Mouse (Mus musculus): ENCODE results near the gene Ankrd22. TPM values are rescaled to one million over a fixed set of nuclear protein-coding genes. Genes with fewer than 3 reads are reported as not detected.
A peak's percentile ranks its signal among the peaks of the same experiment; 100 is the strongest.
"Not testable (repeated sequence)": the region's sequence is repeated elsewhere in the genome, so short reads cannot be mapped to it uniquely, and the experiment has no call there.

The Ankrd22 gene
- polyA plus RNA-seq (2014; fragmentation: Nextera tagmentation; extraction: Ambion mirVana): not detected in 2 replicates

- 80% methylated on average over 5 of the region's 5 CpGs for WGBS
- Histone ChIP-seq H3K27me3 (ENCODE audit: control insufficient read depth, insufficient read depth, low read length) (peaks cover 24% of the 10 kb centered on the region), H3K27ac (ENCODE audit: low read depth, low read length) (no peak within 1 kb of the TSS), H3K4me3 (ENCODE audit: low read depth, low read length) (no peak within 1 kb of the TSS), H3K9ac (ENCODE audit: low read length) (no peak within 1 kb of the TSS), H3K36me3 (ENCODE audit: control insufficient read depth, insufficient read depth, low read length) (no peaks in the 10 kb centered on the region), H3K9me3 (ENCODE audit: control insufficient read depth, low read length) (no peaks in the 10 kb centered on the region), H3K4me1 (ENCODE audit: control insufficient read depth, insufficient read depth, low read length) (no peaks in the 10 kb centered on the region), H3K4me2 (no peak within 1 kb of the TSS)
- DNase-seq (ENCODE audit: low spot score, missing footprints) (no peak), ATAC-seq (ENCODE audit: low FRiP score) (no peak)
Observed at GRCm38 (mm10) chr19:34165891-34166290, at the start of gene Ankrd22. Gene Ankrd22 (minus strand): TSS chr19:34166053.

DNA sequence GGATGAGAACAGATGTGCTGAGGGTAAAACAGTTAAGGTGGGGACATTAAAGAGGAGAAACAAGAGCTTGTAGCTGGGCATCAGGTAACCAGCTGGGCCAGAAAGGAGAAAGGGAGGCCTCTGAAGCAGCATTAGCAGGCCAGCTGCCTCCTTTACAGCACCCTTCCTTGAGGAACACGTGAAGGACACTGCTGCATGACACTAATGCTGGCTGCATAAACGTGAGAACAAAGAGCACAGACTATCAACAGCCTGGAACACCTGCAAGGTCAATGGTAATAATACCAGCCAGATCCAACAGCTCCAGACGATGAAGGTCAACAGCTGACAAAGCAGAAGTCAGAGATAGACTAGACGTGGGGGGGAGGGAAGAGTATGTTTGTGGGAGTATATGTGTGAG, 48.3 kb upstream of the Ankrd22 start:
- Histone ChIP-seq H3K27ac (ENCODE audit: low read depth, low read length) (no peak overlapping the region), H3K4me3 (ENCODE audit: low read depth, low read length) (no peak overlapping the region), H3K27me3 (ENCODE audit: control insufficient read depth, insufficient read depth, low read length) (no peaks in the 10 kb centered on the region), H3K9me3 (ENCODE audit: control insufficient read depth, low read length) (no peaks in the 10 kb centered on the region), H3K9ac (ENCODE audit: low read length) (no peak overlapping the region), H3K4me2 (no peak overlapping the region), H3K36me3 (ENCODE audit: control insufficient read depth, insufficient read depth, low read length) (no peaks in the 10 kb centered on the region), H3K4me1 (ENCODE audit: control insufficient read depth, insufficient read depth, low read length) (no peaks in the 10 kb centered on the region)
- peak; percentile 80 for DNase-seq (ENCODE audit: low spot score, missing footprints)
- WGBS: 60% methylated on average over 4 of the region's 4 CpGs
- ATAC-seq (ENCODE audit: low FRiP score): no peak

GRCm38 (mm10) chr19:34213251-34213645, 47.4 kb upstream of the Ankrd22 start:
- Histone ChIP-seq H3K27me3 (ENCODE audit: control insufficient read depth, insufficient read depth, low read length) (no peaks in the 10 kb centered on the region), H3K27ac (ENCODE audit: low read depth, low read length) (no peak overlapping the region), H3K4me3 (ENCODE audit: low read depth, low read length) (no peak overlapping the region), H3K9me3 (ENCODE audit: control insufficient read depth, low read length) (no peaks in the 10 kb centered on the region), H3K36me3 (ENCODE audit: control insufficient read depth, insufficient read depth, low read length) (no peaks in the 10 kb centered on the region), H3K9ac (ENCODE audit: low read length) (no peak overlapping the region), H3K4me1 (ENCODE audit: control insufficient read depth, insufficient read depth, low read length) (no peaks in the 10 kb centered on the region), H3K4me2 (no peak overlapping the region)
- DNase-seq (ENCODE audit: low spot score, missing footprints) (peak; percentile 68), ATAC-seq (ENCODE audit: low FRiP score) (no peak)

DNA sequence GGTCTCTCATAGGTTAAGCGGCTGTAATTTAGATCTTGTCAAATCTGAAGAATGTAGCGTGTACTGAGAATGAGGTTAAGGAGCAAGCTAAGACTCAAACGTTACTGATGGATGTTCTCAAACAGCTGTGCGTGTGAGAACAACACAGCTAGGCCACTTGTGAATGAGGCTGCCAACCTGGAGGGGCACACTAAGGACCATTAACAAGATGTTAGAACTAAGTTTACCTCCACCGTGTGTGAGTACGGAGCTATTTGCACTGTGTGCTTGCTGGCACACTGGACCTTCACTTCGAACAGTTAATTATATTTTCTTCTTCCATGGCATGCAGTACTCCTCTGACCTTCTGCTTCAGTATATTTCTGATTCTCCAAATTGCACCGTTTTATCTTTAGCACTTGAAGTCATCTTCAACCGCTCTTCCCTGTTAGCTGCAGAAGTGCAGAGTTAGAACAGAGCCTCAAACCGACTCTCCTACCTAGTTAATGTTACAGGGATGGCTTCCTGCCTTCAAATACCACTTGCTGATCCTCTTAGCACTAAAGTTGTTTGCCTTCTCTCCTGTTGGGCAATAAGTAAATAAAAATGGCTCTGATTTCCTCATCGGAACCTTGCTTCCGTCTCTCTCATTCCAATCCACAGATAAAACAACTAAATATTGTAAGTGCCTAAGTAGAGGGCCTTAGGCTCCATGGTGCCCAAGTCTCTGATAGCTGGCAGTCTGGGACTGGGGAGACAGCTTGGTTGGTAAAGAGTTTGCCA, 46.8 kb upstream of the Ankrd22 start:
- H3K4me3 ChIP-seq (ENCODE audit: low read depth, low read length): no peak overlapping the region
- H3K4me1 ChIP-seq (ENCODE audit: control insufficient read depth, insufficient read depth, low read length): no peaks in the 10 kb centered on the region
- H3K9ac ChIP-seq (ENCODE audit: low read length): no peak overlapping the region
- no peaks in the 10 kb centered on the region for H3K36me3 ChIP-seq (ENCODE audit: control insufficient read depth, insufficient read depth, low read length)
- H3K27ac ChIP-seq (ENCODE audit: low read depth, low read length): no peak overlapping the region
- ATAC-seq (ENCODE audit: low FRiP score): no peak
- H3K4me2 ChIP-seq: no peak overlapping the region
- no peaks in the 10 kb centered on the region for H3K27me3 ChIP-seq (ENCODE audit: control insufficient read depth, insufficient read depth, low read length)
- no peaks in the 10 kb centered on the region for H3K9me3 ChIP-seq (ENCODE audit: control insufficient read depth, low read length)
- DNase-seq (ENCODE audit: low spot score, missing footprints): no peak
- 86% methylated on average over 12 of the region's 12 CpGs for WGBS

DNA sequence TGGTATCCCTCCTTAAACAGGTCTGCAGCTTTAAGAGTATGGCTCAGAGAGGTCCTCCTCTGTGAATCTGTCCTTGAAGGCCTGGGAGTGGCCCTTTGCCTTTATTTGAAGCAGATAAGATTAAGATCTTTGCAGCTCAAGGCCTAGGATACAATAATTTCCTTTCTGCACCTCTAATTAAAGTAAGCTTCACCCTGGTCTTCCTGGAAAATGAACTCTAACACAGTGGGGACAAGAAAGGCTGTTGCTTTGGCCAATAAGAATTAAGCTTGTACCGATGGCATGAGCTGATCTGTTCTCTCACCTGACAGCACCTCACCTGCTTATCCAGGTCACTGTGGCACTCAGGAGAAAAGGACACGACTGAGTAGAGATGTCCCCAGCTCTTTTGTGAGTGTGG, 45.0 kb upstream of the Ankrd22 start:
- Histone ChIP-seq H3K36me3 (ENCODE audit: control insufficient read depth, insufficient read depth, low read length) (no peaks in the 10 kb centered on the region), H3K4me1 (ENCODE audit: control insufficient read depth, insufficient read depth, low read length) (no peaks in the 10 kb centered on the region), H3K27ac (ENCODE audit: low read depth, low read length) (no peak overlapping the region), H3K4me3 (ENCODE audit: low read depth, low read length) (no peak overlapping the region), H3K9ac (ENCODE audit: low read length) (no peak overlapping the region), H3K27me3 (ENCODE audit: control insufficient read depth, insufficient read depth, low read length) (no peaks in the 10 kb centered on the region), H3K9me3 (ENCODE audit: control insufficient read depth, low read length) (no peaks in the 10 kb centered on the region), H3K4me2 (no peak overlapping the region)
- 54% methylated on average over 2 of the region's 2 CpGs for WGBS
- peak; percentile 19 for DNase-seq (ENCODE audit: low spot score, missing footprints)
- no peak for ATAC-seq (ENCODE audit: low FRiP score)

GRCm38 (mm10) chr19:34209930-34210581, 44.2 kb upstream of the Ankrd22 start:
- Histone ChIP-seq H3K27ac (ENCODE audit: low read depth, low read length) (no peak overlapping the region), H3K4me3 (ENCODE audit: low read depth, low read length) (no peak overlapping the region), H3K36me3 (ENCODE audit: control insufficient read depth, insufficient read depth, low read length) (no peaks in the 10 kb centered on the region), H3K9me3 (ENCODE audit: control insufficient read depth, low read length) (no peaks in the 10 kb centered on the region), H3K27me3 (ENCODE audit: control insufficient read depth, insufficient read depth, low read length) (no peaks in the 10 kb centered on the region), H3K4me2 (no peak overlapping the region), H3K4me1 (ENCODE audit: control insufficient read depth, insufficient read depth, low read length) (no peaks in the 10 kb centered on the region), H3K9ac (ENCODE audit: low read length) (no peak overlapping the region)
- DNase-seq (ENCODE audit: low spot score, missing footprints): peak; percentile 64
- WGBS: 84% methylated on average over 8 of the region's 8 CpGs
- no peak for ATAC-seq (ENCODE audit: low FRiP score)

GRCm38 (mm10) chr19:34209031-34209430, 43.2 kb upstream of the Ankrd22 start:
- no peaks in the 10 kb centered on the region for H3K9me3 ChIP-seq (ENCODE audit: control insufficient read depth, low read length)
- DNase-seq (ENCODE audit: low spot score, missing footprints) (peak; percentile 17), ATAC-seq (ENCODE audit: low FRiP score) (no peak)
- H3K4me3 ChIP-seq (ENCODE audit: low read depth, low read length): no peak overlapping the region
- no peak overlapping the region for H3K4me2 ChIP-seq
- no peaks in the 10 kb centered on the region for H3K27me3 ChIP-seq (ENCODE audit: control insufficient read depth, insufficient read depth, low read length)
- no peak overlapping the region for H3K27ac ChIP-seq (ENCODE audit: low read depth, low read length)
- no peaks in the 10 kb centered on the region for H3K36me3 ChIP-seq (ENCODE audit: control insufficient read depth, insufficient read depth, low read length)
- WGBS: 73% methylated on average over 3 of the region's 3 CpGs
- H3K4me1 ChIP-seq (ENCODE audit: control insufficient read depth, insufficient read depth, low read length): no peaks in the 10 kb centered on the region
- no peak overlapping the region for H3K9ac ChIP-seq (ENCODE audit: low read length)

GRCm38 (mm10) chr19:34206760-34207440, 41.0 kb upstream of the Ankrd22 start:
- no peak for ATAC-seq (ENCODE audit: low FRiP score)
- WGBS: 91% methylated on average over 8 of the region's 8 CpGs
- no peak overlapping the region for H3K4me2 ChIP-seq

GRCm38 (mm10) chr19:34206128-34206527, 40.3 kb upstream of the Ankrd22 start:
- not testable (repeated sequence) for H3K4me1 ChIP-seq (ENCODE audit: control insufficient read depth, insufficient read depth, low read length); H3K9me3 ChIP-seq (ENCODE audit: control insufficient read depth, low read length); H3K36me3 ChIP-seq (ENCODE audit: control insufficient read depth, insufficient read depth, low read length); H3K4me3 ChIP-seq (ENCODE audit: low read depth, low read length); H3K9ac ChIP-seq (ENCODE audit: low read length); ATAC-seq (ENCODE audit: low FRiP score); H3K27me3 ChIP-seq (ENCODE audit: control insufficient read depth, insufficient read depth, low read length); H3K4me2 ChIP-seq; H3K27ac ChIP-seq (ENCODE audit: low read depth, low read length); DNase-seq (ENCODE audit: low spot score, missing footprints)
- 83% methylated on average over 3 of the region's 4 CpGs for WGBS

More at GRCm38 (mm10) chr19:34206760-34207440, 41.0 kb upstream of the Ankrd22 start:
- Histone ChIP-seq H3K36me3 (ENCODE audit: control insufficient read depth, insufficient read depth, low read length) (no peaks in the 10 kb centered on the region), H3K9ac (ENCODE audit: low read length) (no peak overlapping the region), H3K9me3 (ENCODE audit: control insufficient read depth, low read length) (no peaks in the 10 kb centered on the region), H3K27me3 (ENCODE audit: control insufficient read depth, insufficient read depth, low read length) (no peaks in the 10 kb centered on the region), H3K27ac (ENCODE audit: low read depth, low read length) (no peak overlapping the region), H3K4me3 (ENCODE audit: low read depth, low read length) (no peak overlapping the region), H3K4me1 (ENCODE audit: control insufficient read depth, insufficient read depth, low read length) (no peaks in the 10 kb centered on the region)
- peak; percentile 44 for DNase-seq (ENCODE audit: low spot score, missing footprints)
